Mouse (Mus musculus) midbrain, embryonic 16.5 days (tissue): ENCODE measurements around the gene Lamtor5. TPM values are rescaled to one million over a fixed set of nuclear protein-coding genes. Genes with fewer than 3 reads are reported as not detected.

Experiments
- ATAC-seq: fragments of 200-750 bp; cut with Nextera tagmentation; 2 replicates; pipeline ENCODE4 v1.8.0; 2017; ENCODE audit warnings: moderate TSS enrichment
- H3K27ac ChIP-seq: fragments of 300-500 bp; sonication (generic); 2 replicates; pipeline ENCODE4 v1.5.1; 2014; ENCODE audit warnings: mild to moderate bottlenecking, low read length, mixed read lengths
- H3K27me3 ChIP-seq: fragments of 300-500 bp; sonication (generic); 2 replicates; pipeline ENCODE4 v1.6.1; 2014; ENCODE audit warnings: low read depth, low read length, mixed read lengths; ENCODE audit not compliant: control insufficient read depth, insufficient read depth
- H3K36me3 ChIP-seq: fragments of 300-500 bp; sonication (generic); 2 replicates; pipeline ENCODE4 v1.6.1; 2014; ENCODE audit warnings: mild to moderate bottlenecking, low read length, moderate library complexity, mixed read lengths; ENCODE audit not compliant: control insufficient read depth, insufficient read depth
- H3K4me1 ChIP-seq: fragments of 300-500 bp; sonication (generic); 2 replicates; pipeline ENCODE4 v1.6.1; 2014; ENCODE audit warnings: mild to moderate bottlenecking, low read length, mixed read lengths; ENCODE audit not compliant: control insufficient read depth, insufficient read depth
- H3K4me2 ChIP-seq: fragments of 300-500 bp; sonication (generic); 2 replicates; pipeline ENCODE4 v1.6.1; 2014; ENCODE audit warnings: mild to moderate bottlenecking, low read length, mixed read lengths
- H3K4me3 ChIP-seq: fragments of 300-500 bp; sonication (generic); 2 replicates; pipeline ENCODE4 v1.5.1; 2014; ENCODE audit warnings: low read depth, mild to moderate bottlenecking, low read length, moderate library complexity, mixed read lengths
- H3K9ac ChIP-seq: fragments of 300-500 bp; sonication (generic); 2 replicates; pipeline ENCODE4 v1.6.1; 2014; ENCODE audit warnings: low read depth, low read length, mixed read lengths
- H3K9me3 ChIP-seq: fragments of 300-500 bp; sonication (generic); replicated peaks from 2 replicates; pipeline ENCODE4 v1.6.1; 2014; ENCODE audit warnings: mild to moderate bottlenecking, low read length, mixed read lengths; ENCODE audit not compliant: control insufficient read depth, poor library complexity, severe bottlenecking
- WGBS: fragments of 180-500 bp; shearing (Covaris S2); extraction: QIAGEN DNeasy Blood & Tissue Kit; methylation state at CpG from one replicate; pipeline ENCODE4 v1.1.7; 2014; 5-methylcytosine and 5-hydroxymethylcytosine counted together
- polyA plus RNA-seq: library from polyadenylated mRNA; unstranded; fragments of >200 nt; fragmentation: Nextera tagmentation; extraction: Ambion mirVana; gene quantifications from 2 replicates; pipeline ENCODE4 v1.2.1, GENCODE M21; 2015

Lamtor5 gene
- polyA plus RNA-seq: 175 and 178 TPM in 2 replicates

GRCm38 (mm10) chr3:107278479-107279269 lies at the start of gene Lamtor5:
Gene Lamtor5, plus strand, starts transcription at chr3:107278858.
- H3K27ac ChIP-seq: 0 out of 2 replicates have a peak within 1 kb of the TSS, but pooled peaks have one; percentile 22
- WGBS: 3% methylated on average over 43 of the region's 43 CpGs
- H3K9ac ChIP-seq: peak within 1 kb of the TSS; percentile 83
- H3K9me3 ChIP-seq: no peaks in the 10 kb centered on the region
- no peaks in the 10 kb centered on the region for H3K27me3 ChIP-seq
- H3K4me3 ChIP-seq: peak within 1 kb of the TSS; percentile 95
- ATAC-seq: peak; percentile 89
- peak within 1 kb of the TSS; percentile 62 for H3K4me2 ChIP-seq
- peaks cover 9% of the 10 kb centered on the region for H3K36me3 ChIP-seq
- peaks cover 14% of the 10 kb centered on the region for H3K4me1 ChIP-seq

- H3K4me3 ChIP-seq: no peak overlapping the region
- no peak overlapping the region for H3K27ac ChIP-seq
- no peak overlapping the region for H3K9ac ChIP-seq
- H3K4me1 ChIP-seq: no peaks in the 10 kb centered on the region
- H3K27me3 ChIP-seq: no peaks in the 10 kb centered on the region; the same call in 1 of the 2 replicates
- H3K9me3 ChIP-seq: no peaks in the 10 kb centered on the region
- 80% methylated on average over 5 of the region's 5 CpGs for WGBS
- ATAC-seq: no peak
- no peaks in the 10 kb centered on the region for H3K36me3 ChIP-seq
- H3K4me2 ChIP-seq: no peak overlapping the region
These were observed 49.4 kb upstream of the Lamtor5 start for GRCm38 (mm10) chr3:107229221-107229620.

GRCm38 (mm10) chr3:107229822-107230221 lies 48.8 kb upstream of the Lamtor5 start:
- H3K4me3 ChIP-seq: no peak overlapping the region
- ATAC-seq: no peak
- no peaks in the 10 kb centered on the region for H3K9me3 ChIP-seq
- no peaks in the 10 kb centered on the region for H3K4me1 ChIP-seq
- WGBS: 74% methylated on average over 5 of the region's 5 CpGs
- H3K9ac ChIP-seq: no peak overlapping the region
- no peak overlapping the region for H3K4me2 ChIP-seq
- no peaks in the 10 kb centered on the region for H3K36me3 ChIP-seq
- no peaks in the 10 kb centered on the region; the same call in 1 of the 2 replicates for H3K27me3 ChIP-seq
- H3K27ac ChIP-seq: no peak overlapping the region

GRCm38 (mm10) chr3:107230527-107230926 lies 48.1 kb upstream of the Lamtor5 start, which contains the start of gene A630076J17Rik:
Gene A630076J17Rik, plus strand, starts transcription at chr3:107230614.
- no peak for ATAC-seq
- H3K4me3 ChIP-seq: no peak within 1 kb of the TSS

GRCm38 (mm10) chr3:107231202-107231601 lies 47.5 kb upstream of the Lamtor5 start:
- H3K9me3 ChIP-seq: no peaks in the 10 kb centered on the region
- H3K36me3 ChIP-seq: no peaks in the 10 kb centered on the region
- no peak overlapping the region for H3K4me2 ChIP-seq
- ATAC-seq: no peak
- no peak overlapping the region for H3K4me3 ChIP-seq
- no peaks in the 10 kb centered on the region; the same call in 1 of the 2 replicates for H3K27me3 ChIP-seq
- H3K9ac ChIP-seq: no peak overlapping the region
- 76% methylated on average over 4 of the region's 4 CpGs for WGBS
- no peak overlapping the region for H3K27ac ChIP-seq
- no peaks in the 10 kb centered on the region for H3K4me1 ChIP-seq

More at GRCm38 (mm10) chr3:107230527-107230926, 48.1 kb upstream of the Lamtor5 start, which contains the start of gene A630076J17Rik:
- no peaks in the 10 kb centered on the region; the same call in 1 of the 2 replicates for H3K27me3 ChIP-seq
- no peaks in the 10 kb centered on the region for H3K36me3 ChIP-seq
- WGBS: 53% methylated on average over 1 of the region's 1 CpGs
- no peak within 1 kb of the TSS for H3K27ac ChIP-seq
- no peak within 1 kb of the TSS for H3K4me2 ChIP-seq
- H3K9me3 ChIP-seq: no peaks in the 10 kb centered on the region
- H3K4me1 ChIP-seq: no peaks in the 10 kb centered on the region
- no peak within 1 kb of the TSS for H3K9ac ChIP-seq

GRCm38 (mm10) chr3:107233351-107233813 lies 45.3 kb upstream of the Lamtor5 start:
- 6% methylated on average over 11 of the region's 11 CpGs for WGBS
- H3K4me3 ChIP-seq: no peak overlapping the region
- 0 out of 2 replicates have a peak overlapping the region, but pooled peaks have one; percentile 7 for H3K4me2 ChIP-seq
- H3K4me1 ChIP-seq: no peaks in the 10 kb centered on the region
- no peaks in the 10 kb centered on the region; the same call in 1 of the 2 replicates for H3K27me3 ChIP-seq
- ATAC-seq: peak; percentile 67
- H3K36me3 ChIP-seq: no peaks in the 10 kb centered on the region
- no peaks in the 10 kb centered on the region for H3K9me3 ChIP-seq
- no peak overlapping the region for H3K27ac ChIP-seq
- H3K9ac ChIP-seq: peak overlapping the region; percentile 45

- 22% methylated on average over 2 of the region's 2 CpGs for WGBS
- H3K27me3 ChIP-seq: no peaks in the 10 kb centered on the region; the same call in 1 of the 2 replicates
- no peaks in the 10 kb centered on the region for H3K9me3 ChIP-seq
- H3K4me2 ChIP-seq: no peak overlapping the region
- no peaks in the 10 kb centered on the region for H3K4me1 ChIP-seq
- no peak overlapping the region for H3K9ac ChIP-seq
- no peak overlapping the region for H3K4me3 ChIP-seq
- no peaks in the 10 kb centered on the region for H3K36me3 ChIP-seq
- no peak overlapping the region for H3K27ac ChIP-seq
- peak; percentile 57 for ATAC-seq
These were observed 44.7 kb upstream of the Lamtor5 start for GRCm38 (mm10) chr3:107233945-107234344.

- Histone ChIP-seq H3K27ac (no peak overlapping the region), H3K36me3 (no peaks in the 10 kb centered on the region), H3K4me2 (no peak overlapping the region), H3K27me3 (no peaks in the 10 kb centered on the region; the same call in 1 of the 2 replicates), H3K4me3 (no peak overlapping the region), H3K9me3 (no peaks in the 10 kb centered on the region), H3K4me1 (no peaks in the 10 kb centered on the region; the same call in 1 of the 2 replicates), H3K9ac (no peak overlapping the region)
- no peak for ATAC-seq
- 61% methylated on average over 2 of the region's 2 CpGs for WGBS
These were observed 40.6 kb upstream of the Lamtor5 start for GRCm38 (mm10) chr3:107238051-107238450.

GRCm38 (mm10) chr3:107238471-107238980 lies 40.1 kb upstream of the Lamtor5 start:
- WGBS: 89% methylated on average over 8 of the region's 8 CpGs
- H3K4me1 ChIP-seq: no peaks in the 10 kb centered on the region; the same call in 1 of the 2 replicates
- no peak for ATAC-seq

More at GRCm38 (mm10) chr3:107238471-107238980, 40.1 kb upstream of the Lamtor5 start:
- no peaks in the 10 kb centered on the region for H3K27me3 ChIP-seq
- no peaks in the 10 kb centered on the region for H3K9me3 ChIP-seq
- no peaks in the 10 kb centered on the region for H3K36me3 ChIP-seq
- no peak overlapping the region for H3K4me2 ChIP-seq
- H3K4me3 ChIP-seq: no peak overlapping the region
- H3K9ac ChIP-seq: no peak overlapping the region
- H3K27ac ChIP-seq: no peak overlapping the region
